Mouse (Mus musculus) lung, embryonic 15.5 days (tissue): ENCODE data around the gene Ccdc38. TPM values are rescaled to one million over a fixed set of nuclear protein-coding genes. Genes with fewer than 3 reads are reported as not detected.

ENCODE experiments used
- ATAC-seq: fragments of 200-750 bp; cut with Nextera tagmentation; 2 replicates; pipeline ENCODE4 v1.8.0; 2017; ENCODE audit warnings: moderate number of reproducible peaks, borderline replicate concordance; ENCODE audit not compliant: low FRiP score, low TSS enrichment; ENCODE audit errors: extremely low read depth
- H3K27ac ChIP-seq: fragments of 300-500 bp; sonication (generic); 2 replicates; pipeline ENCODE4 v1.5.1; 2015; ENCODE audit warnings: moderate library complexity, mild to moderate bottlenecking, inconsistent platforms
- H3K27me3 ChIP-seq: fragments of 300-500 bp; sonication (generic); 2 replicates; pipeline ENCODE4 v1.6.1; 2015; ENCODE audit warnings: inconsistent platforms
- H3K36me3 ChIP-seq: fragments of 300-500 bp; sonication (generic); 2 replicates; pipeline ENCODE4 v1.6.1; 2015; ENCODE audit warnings: inconsistent platforms
- H3K4me1 ChIP-seq: fragments of 300-500 bp; sonication (generic); 2 replicates; pipeline ENCODE4 v1.6.1; 2015; ENCODE audit warnings: inconsistent platforms
- H3K4me2 ChIP-seq: fragments of 300-500 bp; sonication (generic); 2 replicates; pipeline ENCODE4 v1.6.1; 2015; ENCODE audit warnings: inconsistent platforms, mild to moderate bottlenecking, moderate library complexity
- H3K4me3 ChIP-seq: fragments of 300-500 bp; sonication (generic); 2 replicates; pipeline ENCODE4 v1.5.1; 2015; ENCODE audit warnings: mild to moderate bottlenecking, inconsistent platforms
- H3K9ac ChIP-seq: fragments of 300-500 bp; sonication (generic); 2 replicates; pipeline ENCODE4 v1.6.1; 2015; ENCODE audit warnings: inconsistent platforms
- H3K9me3 ChIP-seq: fragments of 300-500 bp; sonication (generic); 2 replicates; pipeline ENCODE4 v1.6.1; 2016; ENCODE audit warnings: inconsistent platforms
- WGBS: fragments of 180-500 bp; shearing (Covaris S2); methylation state at CpG from one replicate; pipeline ENCODE4 v1.1.7; 2015; 5-methylcytosine and 5-hydroxymethylcytosine counted together
- polyA plus RNA-seq: library from polyadenylated mRNA; unstranded; fragments of >200 nt; fragmentation: Nextera tagmentation; extraction: Ambion mirVana; gene quantifications from 2 replicates; pipeline ENCODE4 v1.2.1, GENCODE M21; 2015

Gene Ccdc38
- polyA plus RNA-seq, 1 experiment from 2014 or later = 0.15 TPM

DNA sequence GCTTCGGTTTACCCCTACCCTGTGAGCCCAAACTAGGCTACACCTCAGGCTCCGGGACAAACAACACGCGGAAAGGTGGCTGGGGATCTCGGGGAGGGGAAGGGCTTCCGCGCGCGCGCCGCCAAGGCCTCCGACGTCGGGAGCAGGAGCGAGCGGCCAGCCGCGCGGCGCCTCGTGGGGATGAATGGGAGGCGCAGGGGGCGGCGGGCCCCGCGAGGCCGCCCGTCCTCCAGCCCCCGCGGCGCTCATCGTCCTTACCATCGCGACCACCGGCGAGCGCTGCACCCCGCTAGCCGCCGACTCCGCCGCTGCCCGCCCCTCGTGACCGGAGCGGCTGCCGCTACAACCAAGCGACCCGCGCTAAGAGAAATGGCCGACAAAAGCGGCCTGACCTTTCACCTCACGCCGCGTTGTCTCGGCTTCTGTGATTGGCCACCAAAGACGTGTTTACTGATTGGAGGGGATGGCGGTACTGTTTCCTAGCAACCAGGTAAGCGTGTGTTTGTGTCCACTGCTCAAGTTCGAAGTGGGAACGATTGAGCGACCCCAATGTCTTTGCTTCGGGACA is 48.9 kb downstream of the Ccdc38 start, which contains the start of gene Snrpf:
Gene Snrpf, minus strand, starts transcription at position 426 of the 568 bp plus-strand sequence.
- H3K9me3 ChIP-seq = no peaks in the 10 kb centered on the region
- peak within 1 kb of the TSS; percentile 89 for H3K4me3 ChIP-seq
- H3K4me1 ChIP-seq = peaks cover 14% of the 10 kb centered on the region
- peak within 1 kb of the TSS; percentile 68 for H3K4me2 ChIP-seq
- WGBS = under 1% methylated on average over 61 of the region's 63 CpGs
- H3K27ac ChIP-seq = peak within 1 kb of the TSS; percentile 57
- peak; percentile 84; the same call in 1 of the 2 replicates for ATAC-seq
- H3K36me3 ChIP-seq = peaks cover 23% of the 10 kb centered on the region
- H3K9ac ChIP-seq = peak within 1 kb of the TSS; percentile 75
- H3K27me3 ChIP-seq = no peaks in the 10 kb centered on the region

DNA sequence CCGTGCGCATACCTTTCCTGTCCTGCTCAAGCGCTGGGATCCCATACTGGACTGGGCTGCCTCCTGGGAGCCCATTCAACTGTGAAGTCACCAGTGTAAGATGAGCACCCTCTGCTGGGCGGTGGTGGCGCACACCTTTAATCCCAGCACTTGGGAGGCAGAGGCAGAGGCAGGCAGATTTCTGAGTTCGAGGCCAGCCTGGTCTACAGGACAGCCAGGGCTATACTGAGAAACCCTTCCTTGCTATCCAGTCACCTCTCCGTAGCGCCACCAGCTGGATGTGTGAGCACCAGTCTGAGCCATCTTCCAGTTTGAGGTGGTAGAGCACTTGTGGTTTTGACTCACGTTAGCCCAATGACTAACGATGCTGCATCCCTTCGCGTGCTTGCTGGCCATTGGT is 52.0 kb downstream of the Ccdc38 start:
- ATAC-seq = no peak
- Histone ChIP-seq H3K4me3 (no peak overlapping the region), H3K9ac (no peak overlapping the region), H3K36me3 (peaks cover 2% of the 10 kb centered on the region; the same call in 1 of the 2 replicates), H3K27ac (no peak overlapping the region), H3K4me1 (peaks cover 16% of the 10 kb centered on the region), H3K4me2 (no peak overlapping the region), H3K27me3 (no peaks in the 10 kb centered on the region), H3K9me3 (no peaks in the 10 kb centered on the region)
- 49% methylated on average over 12 of the region's 12 CpGs for WGBS

DNA sequence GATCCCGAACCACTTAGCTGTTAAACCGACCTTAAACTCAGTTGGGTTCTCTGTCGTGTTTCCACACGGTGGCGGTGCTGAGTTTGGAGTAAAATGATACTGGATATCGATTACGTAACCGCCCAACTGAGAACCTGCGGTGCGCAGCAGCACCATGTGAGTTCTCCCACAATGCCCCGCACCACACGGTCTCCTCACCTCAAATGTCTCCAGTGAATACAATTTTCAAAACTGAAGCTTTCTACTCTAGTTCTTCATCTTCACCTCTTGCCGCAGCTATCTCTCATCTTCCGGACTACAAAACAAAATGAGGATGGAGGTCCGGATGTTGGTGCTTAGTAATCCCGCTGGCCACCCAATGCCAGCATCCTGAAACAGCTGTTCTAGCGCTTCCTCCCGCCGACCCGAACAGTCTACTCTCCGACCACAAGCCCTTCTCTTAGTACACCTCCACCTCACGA is 53.6 kb downstream of the Ccdc38 start:
- Histone ChIP-seq H3K27me3 (no peaks in the 10 kb centered on the region), H3K9ac (peak overlapping the region; percentile 34; the same call in 1 of the 2 replicates), H3K9me3 (no peaks in the 10 kb centered on the region), H3K4me1 (peaks cover 4% of the 10 kb centered on the region; the same call in 1 of the 2 replicates), H3K4me2 (peak overlapping the region; percentile 85), H3K36me3 (no peaks in the 10 kb centered on the region), H3K4me3 (peak overlapping the region; percentile 42), H3K27ac (no peak overlapping the region)
- ATAC-seq = peak; percentile 31; the same call in 1 of the 2 replicates
- 2% methylated on average over 22 of the region's 22 CpGs for WGBS

DNA sequence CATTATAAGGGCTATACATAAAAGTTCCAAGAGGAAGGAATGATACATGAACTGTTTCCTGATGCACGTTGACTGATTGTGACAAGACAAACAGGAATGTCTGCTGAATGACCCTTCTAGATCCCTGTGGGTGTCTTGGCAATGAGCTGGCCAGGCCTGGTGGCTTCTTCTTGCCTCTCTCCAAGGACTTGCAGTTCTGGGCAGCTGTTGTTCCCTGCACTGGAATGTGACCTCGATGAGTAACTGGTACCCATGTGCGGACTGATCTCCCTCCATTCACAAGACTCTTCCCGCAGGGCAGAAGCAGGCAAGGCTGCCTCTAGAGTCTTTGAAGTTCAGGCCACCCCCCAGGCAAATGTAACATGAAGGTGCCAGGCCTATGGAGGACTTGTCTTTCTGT is 55.4 kb downstream of the Ccdc38 start:
- 32% methylated on average over 4 of the region's 4 CpGs for WGBS
- Histone ChIP-seq H3K27ac (no peak overlapping the region), H3K4me1 (peaks cover 4% of the 10 kb centered on the region; the same call in 1 of the 2 replicates), H3K9ac (no peak overlapping the region), H3K27me3 (no peaks in the 10 kb centered on the region), H3K4me3 (no peak overlapping the region), H3K36me3 (no peaks in the 10 kb centered on the region), H3K4me2 (no peak overlapping the region), H3K9me3 (no peaks in the 10 kb centered on the region)
- no peak for ATAC-seq

DNA sequence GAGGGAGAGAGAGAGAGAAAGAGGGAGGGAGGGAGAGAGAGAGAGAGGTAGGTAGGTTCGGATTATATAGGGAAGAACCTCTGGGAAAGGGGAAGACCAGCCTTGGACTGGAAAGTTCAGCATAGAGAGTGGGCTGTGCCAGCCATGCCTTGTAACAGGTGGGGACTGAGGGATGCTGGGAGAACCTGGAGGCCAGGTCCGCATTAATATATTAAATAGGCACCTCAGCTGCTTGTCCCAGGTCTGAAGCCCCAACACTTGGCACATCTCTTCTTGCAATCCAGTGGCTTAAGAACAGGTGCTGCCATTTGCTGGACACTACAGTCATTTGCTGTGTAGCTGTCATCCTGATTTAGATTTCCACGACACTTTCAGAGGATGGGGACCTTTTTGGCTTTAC is 56.2 kb downstream of the Ccdc38 start:
- Histone ChIP-seq H3K4me3 (no peak overlapping the region), H3K27me3 (no peaks in the 10 kb centered on the region), H3K4me1 (peaks cover 4% of the 10 kb centered on the region; the same call in 1 of the 2 replicates), H3K9me3 (no peaks in the 10 kb centered on the region), H3K36me3 (no peaks in the 10 kb centered on the region), H3K27ac (no peak overlapping the region), H3K9ac (no peak overlapping the region), H3K4me2 (no peak overlapping the region)
- ATAC-seq = no peak
- WGBS = 70% methylated on average over 3 of the region's 3 CpGs

DNA sequence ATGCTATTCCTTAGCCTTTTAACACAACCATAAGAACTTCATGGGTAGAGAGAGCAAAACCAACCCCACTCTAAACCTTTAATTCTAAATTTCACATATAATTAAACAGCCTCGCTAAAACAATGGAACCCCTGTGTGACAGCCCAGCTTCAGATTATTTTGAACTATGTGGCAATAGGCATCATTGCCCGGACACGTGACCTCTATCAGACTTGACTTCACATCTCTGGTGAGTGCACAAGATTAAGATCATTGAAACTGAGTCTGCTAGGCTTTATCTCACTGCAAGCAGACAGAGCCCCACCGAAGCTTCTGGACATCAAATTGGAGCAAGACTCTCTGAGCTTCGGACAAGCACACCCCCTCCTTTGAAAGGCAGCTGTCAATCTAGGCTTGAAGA is 61.9 kb downstream of the Ccdc38 start:
- no peaks in the 10 kb centered on the region for H3K9me3 ChIP-seq

DNA sequence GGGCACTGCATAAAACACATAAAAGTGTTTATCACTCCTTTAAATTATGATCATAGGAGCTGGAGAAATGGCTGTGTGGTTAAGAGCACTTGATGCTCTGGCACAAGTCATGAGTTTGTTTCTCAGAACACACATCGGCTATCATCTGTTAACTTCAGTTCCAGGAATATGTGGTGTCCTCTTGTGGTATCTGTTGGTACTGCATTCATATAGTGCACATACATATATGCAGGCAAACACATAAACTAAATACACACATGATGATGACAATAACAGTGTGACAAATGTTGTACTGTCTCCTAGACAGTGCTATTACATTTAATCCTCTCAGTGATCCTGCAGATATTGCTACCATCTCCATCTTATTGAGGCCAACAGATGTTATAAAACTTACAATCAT is 62.8 kb downstream of the Ccdc38 start:
- Histone ChIP-seq H3K36me3 (no peaks in the 10 kb centered on the region), H3K4me3 (no peak overlapping the region), H3K27me3 (no peaks in the 10 kb centered on the region), H3K27ac (no peak overlapping the region), H3K9ac (no peak overlapping the region), H3K4me2 (no peak overlapping the region), H3K9me3 (no peaks in the 10 kb centered on the region), H3K4me1 (no peaks in the 10 kb centered on the region)
- no peak for ATAC-seq
- 94% methylated on average over 1 of the region's 1 CpGs for WGBS

More for the DNA sequence above, 61.9 kb downstream of the Ccdc38 start:
- Histone ChIP-seq H3K36me3 (no peaks in the 10 kb centered on the region), H3K4me3 (no peak overlapping the region), H3K4me1 (no peaks in the 10 kb centered on the region), H3K27ac (no peak overlapping the region), H3K27me3 (no peaks in the 10 kb centered on the region), H3K4me2 (no peak overlapping the region), H3K9ac (no peak overlapping the region)
- no peak for ATAC-seq
- WGBS = 80% methylated on average over 5 of the region's 5 CpGs

DNA sequence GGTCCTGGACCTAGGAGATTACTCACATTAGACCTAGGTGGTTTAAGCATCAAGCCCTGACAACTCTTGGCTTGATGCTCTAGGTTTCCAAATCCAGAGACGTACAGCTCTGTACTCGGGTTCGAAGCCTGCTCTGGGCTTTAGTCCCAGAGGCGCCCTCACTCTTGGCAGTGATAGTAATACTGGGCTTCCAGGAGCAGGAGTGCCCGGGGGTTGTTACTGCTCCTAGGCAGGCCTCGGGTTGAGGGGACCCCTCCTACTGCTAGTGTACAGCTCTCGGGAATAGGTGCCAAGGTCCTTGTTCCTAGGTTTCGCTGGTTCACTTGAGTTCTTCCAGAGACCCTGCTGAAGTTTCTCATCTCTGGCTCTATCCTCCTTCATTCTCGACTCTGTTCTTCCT is 65.9 kb downstream of the Ccdc38 start:
- H3K27ac ChIP-seq = no peak overlapping the region
- ATAC-seq = no peak
- WGBS = 80% methylated on average over 9 of the region's 9 CpGs

DNA sequence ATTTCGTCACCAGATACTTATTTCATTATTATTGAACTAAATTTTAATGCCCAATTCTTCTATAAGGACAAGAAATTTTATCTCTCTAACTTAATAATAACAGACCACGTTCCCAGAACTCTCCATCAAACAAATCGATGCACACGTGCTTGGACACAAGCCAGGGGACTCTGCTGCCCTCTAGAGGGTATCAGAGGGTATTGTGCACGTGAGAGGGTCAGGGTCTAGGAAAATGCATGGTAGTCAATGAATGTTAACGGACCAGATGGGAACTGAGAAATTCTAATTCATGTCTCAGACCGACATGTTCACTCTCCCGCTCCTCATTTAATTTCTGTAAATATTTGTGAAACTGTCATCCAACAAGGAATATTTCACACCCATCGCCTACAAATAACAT is 67.6 kb downstream of the Ccdc38 start:
- no peaks in the 10 kb centered on the region for H3K9me3 ChIP-seq

More for the DNA sequence above, 65.9 kb downstream of the Ccdc38 start:
- H3K4me3 ChIP-seq = no peak overlapping the region
- no peaks in the 10 kb centered on the region for H3K27me3 ChIP-seq
- no peaks in the 10 kb centered on the region for H3K36me3 ChIP-seq
- H3K4me2 ChIP-seq = no peak overlapping the region
- no peaks in the 10 kb centered on the region for H3K4me1 ChIP-seq
- H3K9me3 ChIP-seq = no peaks in the 10 kb centered on the region
- H3K9ac ChIP-seq = no peak overlapping the region

DNA sequence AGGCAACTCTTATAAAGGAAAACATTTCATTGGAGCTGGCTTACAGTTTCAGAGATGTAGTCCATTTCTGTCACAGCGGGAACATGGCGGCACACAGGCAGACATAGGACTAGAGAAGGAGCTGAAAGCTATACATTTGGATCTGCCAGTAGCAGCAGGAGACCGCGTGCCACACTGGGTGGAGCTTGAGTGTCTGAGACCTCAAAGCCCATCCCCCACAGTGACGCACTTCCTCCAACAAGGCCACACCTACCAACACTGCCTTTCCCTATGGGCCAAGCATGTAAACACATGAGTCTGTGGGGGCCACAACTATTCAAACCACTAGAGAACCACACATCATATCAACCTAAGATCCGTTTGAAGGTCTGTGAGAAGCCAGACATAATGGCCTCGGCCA is 68.8 kb downstream of the Ccdc38 start:
- Histone ChIP-seq H3K4me3 (no peak overlapping the region), H3K4me2 (no peak overlapping the region), H3K4me1 (no peaks in the 10 kb centered on the region), H3K36me3 (no peaks in the 10 kb centered on the region), H3K9me3 (no peaks in the 10 kb centered on the region), H3K27me3 (no peaks in the 10 kb centered on the region), H3K27ac (no peak overlapping the region), H3K9ac (no peak overlapping the region)
- no peak for ATAC-seq
- 91% methylated on average over 7 of the region's 7 CpGs for WGBS

More for the DNA sequence above, 67.6 kb downstream of the Ccdc38 start:
- no peak overlapping the region for H3K27ac ChIP-seq
- no peak for ATAC-seq
- H3K36me3 ChIP-seq = no peaks in the 10 kb centered on the region
- H3K27me3 ChIP-seq = no peaks in the 10 kb centered on the region
- H3K4me2 ChIP-seq = no peak overlapping the region
- no peak overlapping the region for H3K9ac ChIP-seq
- no peak overlapping the region for H3K4me3 ChIP-seq
- 38% methylated on average over 9 of the region's 9 CpGs for WGBS
- H3K4me1 ChIP-seq = no peaks in the 10 kb centered on the region

DNA sequence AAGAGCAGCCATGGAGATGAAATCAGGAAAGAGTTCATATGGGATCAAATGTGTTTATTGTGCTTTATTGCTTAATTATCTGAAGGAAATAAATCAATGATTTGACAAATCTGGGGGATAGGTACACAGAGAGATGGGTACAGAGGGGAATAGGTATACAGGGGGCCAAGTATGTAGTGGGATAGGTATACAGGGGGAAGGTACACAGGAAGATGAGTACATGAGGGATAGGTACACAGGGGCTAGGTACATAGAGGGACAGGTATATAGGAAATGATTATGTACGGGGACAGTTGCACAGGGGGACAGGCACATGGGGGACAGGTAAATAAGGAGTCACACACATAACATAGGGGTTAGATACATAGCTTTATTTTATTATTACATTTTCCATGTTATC is 70.5 kb downstream of the Ccdc38 start:
- H3K27me3 ChIP-seq = no peaks in the 10 kb centered on the region
- H3K9me3 ChIP-seq = no peaks in the 10 kb centered on the region
- no peak overlapping the region for H3K4me3 ChIP-seq
- no peak overlapping the region for H3K9ac ChIP-seq
- H3K4me2 ChIP-seq = no peak overlapping the region
- peak; percentile 59; the same call in 1 of the 2 replicates for ATAC-seq
- no peaks in the 10 kb centered on the region for H3K4me1 ChIP-seq
- no peaks in the 10 kb centered on the region for H3K36me3 ChIP-seq
- H3K27ac ChIP-seq = no peak overlapping the region
- 85% methylated on average over 1 of the region's 1 CpGs for WGBS

DNA sequence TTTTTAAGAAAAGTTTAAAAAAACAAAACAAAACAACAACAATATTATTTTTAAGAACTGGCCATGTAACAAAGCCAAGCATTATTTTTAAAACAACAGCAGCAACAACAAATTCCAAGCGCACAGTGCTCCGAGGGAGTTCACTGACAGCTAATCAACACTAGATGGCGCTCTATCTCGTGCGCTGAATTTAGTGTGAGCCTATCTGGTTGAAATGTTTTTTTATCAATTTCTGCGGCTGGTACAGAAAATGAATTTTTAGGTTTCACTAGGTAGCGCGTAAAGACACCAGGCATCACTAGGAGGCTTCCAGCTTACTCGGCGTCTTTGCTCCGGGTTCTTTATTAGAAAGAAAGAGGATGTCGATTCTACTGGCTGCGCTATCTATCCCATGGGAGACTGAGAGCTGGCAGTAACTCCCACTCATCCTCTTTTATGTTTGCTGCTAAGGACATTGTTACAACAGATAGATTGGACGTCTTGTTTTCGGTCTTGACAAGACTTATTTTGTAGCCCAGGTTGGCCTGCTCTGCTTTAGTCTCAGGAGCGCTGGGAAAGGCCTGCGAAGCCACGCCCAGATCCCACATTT is 71.1 kb downstream of the Ccdc38 start:
- Histone ChIP-seq H3K9me3 (no peaks in the 10 kb centered on the region), H3K4me2 (0 out of 2 replicates have a peak overlapping the region, but pooled peaks have one; percentile 29), H3K27ac (no peak overlapping the region), H3K4me3 (no peak overlapping the region), H3K27me3 (no peaks in the 10 kb centered on the region), H3K9ac (no peak overlapping the region), H3K4me1 (no peaks in the 10 kb centered on the region), H3K36me3 (no peaks in the 10 kb centered on the region)
- 40% methylated on average over 18 of the region's 18 CpGs for WGBS
- no peak for ATAC-seq
